Mouse (Mus musculus) adrenal gland, postnatal 10 days (tissue): ENCODE results near the gene Kcna7. TPM values are rescaled to one million over a fixed set of nuclear protein-coding genes. Genes with fewer than 3 reads are reported as not detected.

Experiments used
- microRNA-seq: library from miRNA; unstranded; fragments of <30 nt; microRNA quantifications from one replicate; pipeline ENCODE4 v1.2.0, GENCODE M21; 2021
- total RNA-seq, 2 experiments: library from RNA; stranded (reverse); gene quantifications; 2 replicates each; pipeline ENCODE4 v1.2.3; 2021

The Kcna7 gene
- total RNA-seq, 2 experiments from 2014 or later = 0.75 to 2.6 TPM

Small RNAs within 50 kb of the gene (microRNA-seq; reads per million reads assigned to microRNA genes)
- 2.3 reads per million for gene Gm22133

Other genes starting within 250 kb of the Kcna7 start
- gene Slc17a7, start 241.7 kb upstream of the Kcna7 start, total RNA-seq = under 1 TPM; 0.18 to 0.42 TPM
- gene Gfy, start 226.1 kb upstream of the Kcna7 start, total RNA-seq = not detected
- gene Pth2, start 224.7 kb upstream of the Kcna7 start, total RNA-seq = not detected
- gene Ccdc155, start 200.8 kb upstream of the Kcna7 start, total RNA-seq = under 1 TPM in 1 of 2 experiments, not detected in 1; 0.36 TPM
- under 1 TPM in 1 of 2 experiments, not detected in 1; 0.30 TPM for gene Dkkl1, start 193.5 kb upstream of the Kcna7 start, total RNA-seq
- 10 to 100 TPM; 21.0 to 24.0 TPM for gene Tead2, start 189.9 kb upstream of the Kcna7 start, total RNA-seq
- gene Cd37, start 166.5 kb upstream of the Kcna7 start, total RNA-seq = 10 to 100 TPM; 13.9 to 17.6 TPM
- under 1 TPM in 1 of 2 experiments, not detected in 1; 0.12 TPM for gene Slc6a16, start 164.6 kb upstream of the Kcna7 start, total RNA-seq
- under 1 TPM in 1 of 2 experiments, not detected in 1; 0.42 TPM for gene Slc6a21, start 128.1 kb upstream of the Kcna7 start, total RNA-seq
- gene Trpm4, start 71.9 kb upstream of the Kcna7 start, total RNA-seq = 10 to 100 TPM; 15.9 to 26.8 TPM
- gene Hrc, start 70.4 kb upstream of the Kcna7 start, total RNA-seq = 10 to 100 TPM; 10.7 to 47.8 TPM
- gene Ppfia3, start 38.6 kb upstream of the Kcna7 start, total RNA-seq = 1 to 10 TPM; 1.9 to 3.0 TPM
- gene Lin7b, start 35.1 kb upstream of the Kcna7 start, total RNA-seq = 1 to 10 TPM in 1 of 2 experiments, under 1 TPM in 1; 0.90 to 2.9 TPM
- gene Snrnp70, start 9.9 kb upstream of the Kcna7 start, total RNA-seq = 100 to 1,000 TPM; 208 to 341 TPM
- gene Ntf5, start 8.0 kb downstream of the Kcna7 start, total RNA-seq = under 1 TPM; 0.12 to 0.33 TPM
- gene Lhb, start 15.2 kb downstream of the Kcna7 start, total RNA-seq = not detected
- gene Gys1, start 29.2 kb downstream of the Kcna7 start, total RNA-seq = 10 to 100 TPM; 66.7 to 92.5 TPM
- 10 to 100 TPM; 50.2 to 58.9 TPM for gene Ruvbl2, start 32.4 kb downstream of the Kcna7 start, total RNA-seq
- 100 to 1,000 TPM; 527 to 606 TPM for gene Ftl1, start 54.2 kb downstream of the Kcna7 start, total RNA-seq
- 10 to 100 TPM; 52.7 to 53.6 TPM for gene Bax, start 61.2 kb downstream of the Kcna7 start, total RNA-seq
- under 1 TPM; 0.64 to 0.69 TPM for gene Tulp2, start 76.2 kb downstream of the Kcna7 start, total RNA-seq
- 10 to 100 TPM; 26.0 to 27.9 TPM for gene Gm45808, start 81.2 kb downstream of the Kcna7 start, total RNA-seq
- gene Dhdh, start 83.2 kb downstream of the Kcna7 start, total RNA-seq = 10 to 100 TPM; 42.4 to 47.3 TPM
- gene Nucb1, start 104.8 kb downstream of the Kcna7 start, total RNA-seq = 100 to 1,000 TPM; 175 to 201 TPM
- 10 to 100 TPM; 28.0 to 48.2 TPM for gene Ppp1r15a, start 120.6 kb downstream of the Kcna7 start, total RNA-seq
- gene Plekha4, start 120.7 kb downstream of the Kcna7 start, total RNA-seq = 1 to 10 TPM; 5.4 to 9.2 TPM
- gene Hsd17b14, start 149.2 kb downstream of the Kcna7 start, total RNA-seq = 1 to 10 TPM in 1 of 2 experiments, under 1 TPM in 1; 0.93 to 1.4 TPM
- 100 to 1,000 TPM; 114 to 118 TPM for gene Bcat2, start 164.5 kb downstream of the Kcna7 start, total RNA-seq
- 10 to 100 TPM in 1 of 2 experiments, 1 to 10 TPM in 1; 1.3 to 21.9 TPM for gene Fgf21, start 209.8 kb downstream of the Kcna7 start, total RNA-seq
- under 1 TPM in 1 of 2 experiments, not detected in 1; 0.21 TPM for gene Fut1, start 211.6 kb downstream of the Kcna7 start, total RNA-seq
- gene Izumo1, start 216.2 kb downstream of the Kcna7 start, total RNA-seq = under 1 TPM; 0.39 to 0.73 TPM
- gene Rasip1, start 221.8 kb downstream of the Kcna7 start, total RNA-seq = 10 to 100 TPM; 35.6 to 37.9 TPM
- gene Mamstr, start 234.3 kb downstream of the Kcna7 start, total RNA-seq = 10 to 100 TPM in 1 of 2 experiments, 1 to 10 TPM in 1; 8.3 to 13.2 TPM